Mouse (Mus musculus) B cell, adult 2 months (primary cell): ENCODE measurements around the gene Gm3139.
"Not testable (repeated sequence)": the region's sequence is repeated elsewhere in the genome, so short reads cannot be mapped to it uniquely, and the experiment has no call there.

Experiments used
- DNase-seq, 2 experiments: peaks; one replicate each; pipeline ENCODE4 v3.0.0; 2022

Gene Gm3139

GRCm38 (mm10) chr5:94525987-94526386 is at the start of gene Gm3139:
Gene Gm3139 (plus strand): TSS chr5:94526287.
- not testable (repeated sequence) for DNase-seq
